Mouse (Mus musculus): ENCODE measurements around the gene Ang2.

GRCm38 (mm10) chr14:51156056-51156735, 42.8 kb downstream of the Ang2 start:
- TF ChIP-seq CTCF (IDR thresholded peaks at IDR 0.05; ENCODE audit: low read depth, low read length) (no peak), TAL1 (conservative IDR thresholded peaks at IDR 0.05; ENCODE audit: low read depth, low read length) (no peak), GATA1 (IDR thresholded peaks at IDR 0.05; ENCODE audit: borderline replicate concordance, low read length) (no peak), POLR2AphosphoS5 (IDR thresholded peaks at IDR 0.05; ENCODE audit: insufficient replicate concordance, low read depth, low read length) (no peak)

Measured in G1E (cell line).